Mouse (Mus musculus): ENCODE results near the gene Lag3. TPM values are rescaled to one million over a fixed set of nuclear protein-coding genes. Genes with fewer than 3 reads are reported as not detected.

The Lag3 gene
- polyA plus RNA-seq, 1 experiment from 2014 or later, result 2.6 TPM

- WGBS, result 43% methylated on average over 6 of the region's 6 CpGs
- no peak for ATAC-seq (ENCODE audit: low read depth)
- Histone ChIP-seq H3K4me1 (ENCODE audit: control insufficient read depth, insufficient read depth, low read length) (no peaks in the 10 kb centered on the region), H3K4me3 (ENCODE audit: low read depth, low read length) (no peak overlapping the region), H3K4me2 (ENCODE audit: low read depth, low read length) (no peak overlapping the region), H3K27me3 (ENCODE audit: control insufficient read depth, insufficient read depth, low read length) (no peaks in the 10 kb centered on the region), H3K9me3 (ENCODE audit: control insufficient read depth, low read length) (no peaks in the 10 kb centered on the region), H3K27ac (ENCODE audit: low read depth, low read length) (no peak overlapping the region), H3K9ac (replicated peaks; ENCODE audit: low read depth, low read length) (no peak overlapping the region), H3K36me3 (ENCODE audit: control insufficient read depth, insufficient read depth, low read length) (no peaks in the 10 kb centered on the region)
These were observed 20.5 kb downstream of the Lag3 start for GRCm38 (mm10) chr6:124890997-124891396.

DNA sequence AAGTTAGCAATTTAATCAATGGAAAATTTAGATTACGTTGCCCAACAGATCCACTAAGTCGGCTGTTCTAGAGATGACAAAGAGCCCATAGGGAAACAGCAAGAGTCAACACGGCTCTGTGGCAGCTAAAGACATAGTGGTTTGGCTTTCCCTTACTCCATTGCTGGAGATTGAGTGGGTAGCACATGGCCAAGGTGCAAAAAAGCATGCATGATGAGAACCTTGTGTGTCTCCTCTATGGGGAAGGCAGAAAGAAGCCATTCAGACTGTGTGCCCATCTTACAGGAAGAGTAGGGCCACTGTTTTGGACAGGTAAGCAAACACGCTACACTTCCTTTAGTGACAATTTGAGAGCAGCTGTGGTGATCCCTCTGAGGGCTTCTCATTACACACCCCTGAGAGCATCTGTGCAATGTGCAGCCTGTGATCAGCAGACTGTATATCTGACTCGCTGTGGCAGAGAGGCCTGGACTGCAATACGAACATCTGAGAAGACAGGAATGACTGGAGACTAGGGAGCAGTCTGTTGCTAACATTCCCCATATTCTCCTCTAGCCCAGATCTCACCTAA, 22.9 kb downstream of the Lag3 start:
- H3K36me3 ChIP-seq (ENCODE audit: control insufficient read depth, insufficient read depth, low read length), result no peaks in the 10 kb centered on the region
- no peak overlapping the region for H3K27ac ChIP-seq (ENCODE audit: low read depth, low read length)
- no peak overlapping the region for H3K4me3 ChIP-seq (ENCODE audit: low read depth, low read length)
- H3K27me3 ChIP-seq (ENCODE audit: control insufficient read depth, insufficient read depth, low read length), result no peaks in the 10 kb centered on the region
- no peaks in the 10 kb centered on the region for H3K9me3 ChIP-seq (ENCODE audit: control insufficient read depth, low read length)
- H3K9ac ChIP-seq (replicated peaks; ENCODE audit: low read depth, low read length), result no peak overlapping the region
- 86% methylated on average over 6 of the region's 6 CpGs for WGBS
- ATAC-seq (ENCODE audit: low read depth), result no peak
- H3K4me2 ChIP-seq (ENCODE audit: low read depth, low read length), result no peak overlapping the region
- H3K4me1 ChIP-seq (ENCODE audit: control insufficient read depth, insufficient read depth, low read length), result no peaks in the 10 kb centered on the region

DNA sequence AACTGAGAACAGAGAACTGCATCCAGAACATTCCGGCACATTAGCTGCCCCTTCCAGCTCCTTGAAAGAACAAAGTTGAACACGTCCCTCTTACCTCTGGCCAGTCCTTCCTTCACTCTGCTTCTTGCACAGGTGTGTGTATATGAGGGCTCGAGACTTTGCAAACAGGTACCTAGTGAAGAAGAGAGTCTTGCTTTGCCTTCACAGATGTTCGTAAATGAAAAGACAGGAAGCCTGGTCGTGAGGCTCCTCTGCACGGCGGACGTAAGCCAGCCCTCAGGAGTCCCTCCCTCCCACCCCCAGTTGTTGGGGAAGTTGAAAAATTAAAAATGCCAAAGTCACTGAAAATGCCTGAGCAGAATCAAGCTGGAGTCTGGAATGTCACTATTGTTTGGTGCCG, 23.5 kb downstream of the Lag3 start, which contains the start of gene Cd4:
TSS of gene Cd4 (minus strand) at position 236 of the 400 bp plus-strand sequence.
- Histone ChIP-seq H3K27me3 (ENCODE audit: control insufficient read depth, insufficient read depth, low read length) (no peaks in the 10 kb centered on the region), H3K9me3 (ENCODE audit: control insufficient read depth, low read length) (no peaks in the 10 kb centered on the region), H3K4me2 (ENCODE audit: low read depth, low read length) (no peak within 1 kb of the TSS), H3K4me3 (ENCODE audit: low read depth, low read length) (no peak within 1 kb of the TSS), H3K27ac (ENCODE audit: low read depth, low read length) (no peak within 1 kb of the TSS), H3K9ac (replicated peaks; ENCODE audit: low read depth, low read length) (no peak within 1 kb of the TSS), H3K4me1 (ENCODE audit: control insufficient read depth, insufficient read depth, low read length) (no peaks in the 10 kb centered on the region), H3K36me3 (ENCODE audit: control insufficient read depth, insufficient read depth, low read length) (no peaks in the 10 kb centered on the region)
- 89% methylated on average over 9 of the region's 9 CpGs for WGBS
- ATAC-seq (ENCODE audit: low read depth), result no peak

- Histone ChIP-seq H3K27me3 (ENCODE audit: control insufficient read depth, insufficient read depth, low read length) (no peaks in the 10 kb centered on the region), H3K36me3 (ENCODE audit: control insufficient read depth, insufficient read depth, low read length) (no peaks in the 10 kb centered on the region), H3K4me1 (ENCODE audit: control insufficient read depth, insufficient read depth, low read length) (no peaks in the 10 kb centered on the region), H3K4me3 (ENCODE audit: low read depth, low read length) (no peak overlapping the region), H3K4me2 (ENCODE audit: low read depth, low read length) (no peak overlapping the region), H3K9me3 (ENCODE audit: control insufficient read depth, low read length) (no peaks in the 10 kb centered on the region), H3K27ac (ENCODE audit: low read depth, low read length) (no peak overlapping the region), H3K9ac (replicated peaks; ENCODE audit: low read depth, low read length) (no peak overlapping the region)
- 97% methylated on average over 8 of the region's 8 CpGs for WGBS
- ATAC-seq (ENCODE audit: low read depth), result no peak
These were observed 25.5 kb downstream of the Lag3 start for GRCm38 (mm10) chr6:124885956-124886381.

DNA sequence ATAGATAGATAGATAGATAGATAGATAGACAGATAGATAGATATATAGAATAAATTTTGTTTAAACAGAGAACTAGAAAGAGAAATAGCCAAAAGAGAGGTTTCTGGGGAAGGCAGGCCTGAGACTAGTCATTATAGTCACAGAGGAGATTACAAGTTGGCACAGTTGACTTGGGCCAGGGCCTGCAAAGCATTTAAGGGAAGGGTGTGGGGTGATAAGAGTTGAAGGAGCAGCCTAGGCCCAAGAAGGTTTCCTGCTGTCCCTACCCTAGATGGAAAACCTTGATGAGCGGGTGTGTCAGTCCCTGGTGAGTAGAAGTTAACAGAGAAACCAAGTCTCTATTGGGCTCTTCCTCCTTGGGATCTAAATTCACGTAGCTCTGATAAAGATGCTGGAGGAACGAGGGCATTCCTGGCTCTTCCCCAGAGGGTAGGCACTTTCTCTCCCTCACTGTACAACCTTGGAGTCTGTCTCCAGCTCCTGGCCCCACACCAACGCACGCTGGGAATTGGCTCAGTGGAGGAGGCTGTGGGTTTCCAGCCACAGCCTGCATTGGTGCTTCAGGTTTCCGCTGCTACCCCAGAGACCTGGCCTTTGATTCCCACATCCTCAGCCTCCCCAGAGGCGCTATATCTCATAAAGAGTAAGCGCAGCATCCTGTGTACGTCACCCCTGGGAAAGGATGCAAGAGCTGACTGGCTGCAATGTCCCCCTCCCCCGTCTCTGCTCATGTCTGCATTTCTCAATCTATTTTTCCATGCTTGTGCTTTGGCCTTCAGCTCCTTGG, 26.6 kb downstream of the Lag3 start:
- Histone ChIP-seq H3K4me1 (ENCODE audit: control insufficient read depth, insufficient read depth, low read length) (no peaks in the 10 kb centered on the region), H3K9ac (replicated peaks; ENCODE audit: low read depth, low read length) (no peak overlapping the region), H3K27me3 (ENCODE audit: control insufficient read depth, insufficient read depth, low read length) (no peaks in the 10 kb centered on the region), H3K9me3 (ENCODE audit: control insufficient read depth, low read length) (no peaks in the 10 kb centered on the region), H3K36me3 (ENCODE audit: control insufficient read depth, insufficient read depth, low read length) (no peaks in the 10 kb centered on the region), H3K4me3 (ENCODE audit: low read depth, low read length) (no peak overlapping the region), H3K4me2 (ENCODE audit: low read depth, low read length) (no peak overlapping the region), H3K27ac (ENCODE audit: low read depth, low read length) (no peak overlapping the region)
- ATAC-seq (ENCODE audit: low read depth), result no peak
- 67% methylated on average over 10 of the region's 10 CpGs for WGBS

- ATAC-seq (ENCODE audit: low read depth), result no peak
- 80% methylated on average over 10 of the region's 10 CpGs for WGBS
- H3K4me2 ChIP-seq (ENCODE audit: low read depth, low read length), result no peak overlapping the region
These were observed 28.2 kb downstream of the Lag3 start for GRCm38 (mm10) chr6:124883351-124883750.

DNA sequence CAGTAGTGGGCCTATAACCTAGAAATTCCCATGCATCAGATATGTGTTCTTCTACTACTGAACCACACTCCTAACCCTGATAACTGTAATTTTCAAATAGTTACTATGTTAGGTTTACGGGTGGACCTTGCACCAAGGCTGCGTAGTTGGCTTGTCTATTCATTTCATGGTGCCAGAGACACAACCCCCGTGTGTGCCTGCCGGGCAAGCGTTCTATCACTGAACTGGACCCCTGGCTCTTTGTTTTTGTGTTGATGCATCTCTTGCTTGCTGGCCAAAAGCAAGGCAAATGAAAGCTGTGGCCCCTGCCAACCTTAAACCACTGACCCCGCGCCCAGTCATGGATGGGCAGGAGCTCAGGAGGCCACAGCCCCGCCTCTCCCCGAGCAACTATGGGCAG, 29.7 kb downstream of the Lag3 start:
- Histone ChIP-seq H3K36me3 (ENCODE audit: control insufficient read depth, insufficient read depth, low read length) (no peaks in the 10 kb centered on the region), H3K27ac (ENCODE audit: low read depth, low read length) (no peak overlapping the region), H3K27me3 (ENCODE audit: control insufficient read depth, insufficient read depth, low read length) (no peaks in the 10 kb centered on the region), H3K4me2 (ENCODE audit: low read depth, low read length) (no peak overlapping the region), H3K4me3 (ENCODE audit: low read depth, low read length) (no peak overlapping the region), H3K9me3 (ENCODE audit: control insufficient read depth, low read length) (no peaks in the 10 kb centered on the region), H3K4me1 (ENCODE audit: control insufficient read depth, insufficient read depth, low read length) (no peaks in the 10 kb centered on the region), H3K9ac (replicated peaks; ENCODE audit: low read depth, low read length) (no peak overlapping the region)
- no peak for ATAC-seq (ENCODE audit: low read depth)
- 93% methylated on average over 9 of the region's 9 CpGs for WGBS

More at GRCm38 (mm10) chr6:124883351-124883750, 28.2 kb downstream of the Lag3 start:
- H3K27ac ChIP-seq (ENCODE audit: low read depth, low read length), result no peak overlapping the region
- H3K9ac ChIP-seq (replicated peaks; ENCODE audit: low read depth, low read length), result no peak overlapping the region
- no peaks in the 10 kb centered on the region for H3K9me3 ChIP-seq (ENCODE audit: control insufficient read depth, low read length)
- H3K4me3 ChIP-seq (ENCODE audit: low read depth, low read length), result no peak overlapping the region
- no peaks in the 10 kb centered on the region for H3K4me1 ChIP-seq (ENCODE audit: control insufficient read depth, insufficient read depth, low read length)
- no peaks in the 10 kb centered on the region for H3K27me3 ChIP-seq (ENCODE audit: control insufficient read depth, insufficient read depth, low read length)
- H3K36me3 ChIP-seq (ENCODE audit: control insufficient read depth, insufficient read depth, low read length), result no peaks in the 10 kb centered on the region

DNA sequence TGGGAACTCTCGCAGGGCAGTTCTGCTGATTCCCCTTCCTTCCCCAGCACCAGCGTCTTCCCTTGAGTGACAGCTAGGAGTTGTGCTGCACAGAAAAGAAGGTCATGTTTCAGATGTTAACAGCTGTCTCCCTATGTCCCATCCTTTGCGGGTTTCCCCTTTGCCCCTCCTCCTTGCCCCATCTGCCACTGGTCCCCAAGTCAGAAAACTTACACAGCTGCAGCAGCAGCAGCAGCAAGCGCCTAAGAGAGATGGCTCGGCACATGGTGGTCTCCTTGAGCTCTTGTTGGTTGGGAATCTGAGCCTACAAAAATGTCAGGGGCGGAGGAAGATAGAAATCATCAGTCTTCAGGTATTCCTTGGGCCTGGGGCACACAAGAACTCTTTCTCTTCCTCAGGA, 32.1 kb downstream of the Lag3 start:
- Histone ChIP-seq H3K9ac (replicated peaks; ENCODE audit: low read depth, low read length) (no peak overlapping the region), H3K27ac (ENCODE audit: low read depth, low read length) (no peak overlapping the region)
- WGBS, result 74% methylated on average over 6 of the region's 6 CpGs

GRCm38 (mm10) chr6:124874348-124874747, 37.2 kb downstream of the Lag3 start:
- Histone ChIP-seq H3K27ac (ENCODE audit: low read depth, low read length) (no peak overlapping the region), H3K36me3 (ENCODE audit: control insufficient read depth, insufficient read depth, low read length) (no peaks in the 10 kb centered on the region), H3K27me3 (ENCODE audit: control insufficient read depth, insufficient read depth, low read length) (no peaks in the 10 kb centered on the region), H3K4me1 (ENCODE audit: control insufficient read depth, insufficient read depth, low read length) (no peaks in the 10 kb centered on the region), H3K4me3 (ENCODE audit: low read depth, low read length) (no peak overlapping the region), H3K4me2 (ENCODE audit: low read depth, low read length) (no peak overlapping the region), H3K9ac (replicated peaks; ENCODE audit: low read depth, low read length) (no peak overlapping the region), H3K9me3 (ENCODE audit: control insufficient read depth, low read length) (no peaks in the 10 kb centered on the region)
- WGBS, result 64% methylated on average over 3 of the region's 3 CpGs
- ATAC-seq (ENCODE audit: low read depth), result no peak

More for the DNA sequence above, 32.1 kb downstream of the Lag3 start:
- no peak overlapping the region for H3K4me3 ChIP-seq (ENCODE audit: low read depth, low read length)
- H3K9me3 ChIP-seq (ENCODE audit: control insufficient read depth, low read length), result no peaks in the 10 kb centered on the region
- H3K36me3 ChIP-seq (ENCODE audit: control insufficient read depth, insufficient read depth, low read length), result no peaks in the 10 kb centered on the region
- no peak overlapping the region for H3K4me2 ChIP-seq (ENCODE audit: low read depth, low read length)
- ATAC-seq (ENCODE audit: low read depth), result no peak
- H3K4me1 ChIP-seq (ENCODE audit: control insufficient read depth, insufficient read depth, low read length), result no peaks in the 10 kb centered on the region
- H3K27me3 ChIP-seq (ENCODE audit: control insufficient read depth, insufficient read depth, low read length), result no peaks in the 10 kb centered on the region
